Mouse (Mus musculus) liver, embryonic 12.5 days (tissue): ENCODE results near the gene Tvp23a. TPM values are rescaled to one million over a fixed set of nuclear protein-coding genes. Genes with fewer than 3 reads are reported as not detected.

Experiments
- ATAC-seq: fragments of 200-750 bp; cut with Nextera tagmentation; 2 replicates; pipeline ENCODE4 v1.8.0; 2017; ENCODE audit warnings: moderate number of reproducible peaks, mild to moderate bottlenecking, moderate library complexity
- H3K27ac ChIP-seq: fragments of 300-500 bp; sonication (generic); 2 replicates; pipeline ENCODE4 v1.5.1; 2016; ENCODE audit warnings: mild to moderate bottlenecking
- H3K27me3 ChIP-seq: fragments of 300-500 bp; sonication (generic); replicated peaks from 2 replicates; pipeline ENCODE4 v1.6.1; 2016; ENCODE audit warnings: mild to moderate bottlenecking, moderate library complexity
- H3K36me3 ChIP-seq: fragments of 300-500 bp; sonication (generic); 2 replicates; pipeline ENCODE4 v1.6.1; 2016; ENCODE audit warnings: mild to moderate bottlenecking, moderate library complexity
- H3K4me1 ChIP-seq: fragments of 300-500 bp; sonication (generic); 2 replicates; pipeline ENCODE4 v1.6.1; 2016
- H3K4me2 ChIP-seq: fragments of 300-500 bp; sonication (generic); 2 replicates; pipeline ENCODE4 v1.6.1; 2016; ENCODE audit warnings: mild to moderate bottlenecking, moderate library complexity
- H3K4me3 ChIP-seq: fragments of 300-500 bp; sonication (generic); 2 replicates; pipeline ENCODE4 v1.5.1; 2016; ENCODE audit warnings: mild to moderate bottlenecking, moderate library complexity
- H3K9ac ChIP-seq: fragments of 300-500 bp; sonication (generic); 2 replicates; pipeline ENCODE4 v1.6.1; 2016; ENCODE audit warnings: mild to moderate bottlenecking, moderate library complexity
- H3K9me3 ChIP-seq: fragments of 300-500 bp; sonication (generic); replicated peaks from 2 replicates; pipeline ENCODE4 v1.6.1; 2016; ENCODE audit warnings: mild to moderate bottlenecking, moderate library complexity
- WGBS: fragments of 180-500 bp; shearing (Covaris S2); methylation state at CpG from one replicate; pipeline ENCODE4 v1.1.7; 2016; ENCODE audit not compliant: insufficient replicate concordance; 5-methylcytosine and 5-hydroxymethylcytosine counted together
- polyA plus RNA-seq: library from polyadenylated mRNA; unstranded; fragments of >200 nt; fragmentation: Nextera tagmentation; extraction: Ambion mirVana; gene quantifications from 2 replicates; pipeline ENCODE4 v1.2.1, GENCODE M21; 2016

Gene Tvp23a
- polyA plus RNA-seq, 1 experiment from 2014 or later: 1.7 TPM

- peak overlapping the region; percentile 85 for H3K27ac ChIP-seq
- no peaks in the 10 kb centered on the region for H3K9me3 ChIP-seq
- WGBS: 5% methylated on average over 8 of the region's 8 CpGs
- peak overlapping the region; percentile 44 for H3K4me3 ChIP-seq
- peak; percentile 99 for ATAC-seq
- H3K36me3 ChIP-seq: no peaks in the 10 kb centered on the region
- H3K4me1 ChIP-seq: peaks cover 43% of the 10 kb centered on the region
- peak overlapping the region; percentile 61 for H3K9ac ChIP-seq
- H3K27me3 ChIP-seq: peaks cover 22% of the 10 kb centered on the region; the same call in 1 of the 2 replicates
- H3K4me2 ChIP-seq: peak overlapping the region; percentile 71
Measured at GRCm38 (mm10) chr16:10384060-10384497, 63.1 kb downstream of the Tvp23a start.

- peaks cover 30% of the 10 kb centered on the region; the same call in 1 of the 2 replicates for H3K27me3 ChIP-seq
- no peaks in the 10 kb centered on the region for H3K9me3 ChIP-seq
- H3K4me2 ChIP-seq: no peak overlapping the region
- peaks cover 20% of the 10 kb centered on the region for H3K4me1 ChIP-seq
- no peak overlapping the region for H3K27ac ChIP-seq
- H3K9ac ChIP-seq: no peak overlapping the region
- H3K36me3 ChIP-seq: no peaks in the 10 kb centered on the region
- 55% methylated on average over 2 of the region's 2 CpGs for WGBS
- no peak for ATAC-seq
- H3K4me3 ChIP-seq: no peak overlapping the region
Measured at GRCm38 (mm10) chr16:10379531-10379930, 67.6 kb downstream of the Tvp23a start.

- Histone ChIP-seq H3K27me3 (peaks cover 33% of the 10 kb centered on the region; the same call in 1 of the 2 replicates), H3K4me1 (peaks cover 4% of the 10 kb centered on the region), H3K4me2 (no peak overlapping the region), H3K4me3 (no peak overlapping the region), H3K9ac (no peak overlapping the region), H3K36me3 (no peaks in the 10 kb centered on the region), H3K9me3 (no peaks in the 10 kb centered on the region), H3K27ac (no peak overlapping the region)
- whole genome bisulfite sequencing: 42% methylated on average over 1 of the region's 1 CpGs
- ATAC-seq: no peak
Measured at GRCm38 (mm10) chr16:10377286-10377685, 69.9 kb downstream of the Tvp23a start.

- no peak overlapping the region for H3K27ac ChIP-seq
- no peaks in the 10 kb centered on the region for H3K9me3 ChIP-seq
- H3K27me3 ChIP-seq: peaks cover 21% of the 10 kb centered on the region; the same call in 1 of the 2 replicates
Measured at GRCm38 (mm10) chr16:10374254-10375011, 72.7 kb downstream of the Tvp23a start.

GRCm38 (mm10) chr16:10372372-10372771 is 74.8 kb downstream of the Tvp23a start:
- no peak overlapping the region for H3K4me2 ChIP-seq
- H3K36me3 ChIP-seq: no peaks in the 10 kb centered on the region
- H3K4me3 ChIP-seq: no peak overlapping the region
- no peak for ATAC-seq
- H3K4me1 ChIP-seq: peaks cover 4% of the 10 kb centered on the region
- H3K9me3 ChIP-seq: no peaks in the 10 kb centered on the region
- no peak overlapping the region for H3K27ac ChIP-seq
- H3K27me3 ChIP-seq: peaks cover 13% of the 10 kb centered on the region; the same call in 1 of the 2 replicates
- 63% methylated on average over 4 of the region's 4 CpGs for WGBS
- H3K9ac ChIP-seq: no peak overlapping the region

More at GRCm38 (mm10) chr16:10374254-10375011, 72.7 kb downstream of the Tvp23a start:
- ATAC-seq: no peak
- peaks cover 4% of the 10 kb centered on the region for H3K4me1 ChIP-seq
- no peak overlapping the region for H3K9ac ChIP-seq
- H3K4me2 ChIP-seq: peak overlapping the region; percentile 21; the same call in 1 of the 2 replicates
- 33% methylated on average over 13 of the region's 13 CpGs for WGBS
- no peak overlapping the region for H3K4me3 ChIP-seq
- H3K36me3 ChIP-seq: no peaks in the 10 kb centered on the region

Other genes with a start within 250 kb of the Tvp23a start
- gene Emp2, start 133.4 kb downstream of the Tvp23a start, polyA plus RNA-seq: 5.4 and 5.7 TPM in 2 replicates
- 0.08 TPM in 1 of 2 replicates, not detected in the other for gene Tekt5, start 51.9 kb downstream of the Tvp23a start, polyA plus RNA-seq
- 49.4 and 52.0 TPM in 2 replicates for gene Nubp1, start 35.4 kb downstream of the Tvp23a start, polyA plus RNA-seq
- 0.13 TPM in 1 of 2 replicates, not detected in the other for gene Ciita, start 32.7 kb upstream of the Tvp23a start, polyA plus RNA-seq
- gene Dexi, start 95.7 kb upstream of the Tvp23a start, polyA plus RNA-seq: 7.6 and 7.8 TPM in 2 replicates
- gene Clec16a, start 98.0 kb upstream of the Tvp23a start, polyA plus RNA-seq: 15.7 and 17.3 TPM in 2 replicates